Mouse (Mus musculus) kidney, embryonic 16.5 days (tissue): Measurements from ENCODE around the gene Mypop. TPM values are rescaled to one million over a fixed set of nuclear protein-coding genes. Genes with fewer than 3 reads are reported as not detected.

Source experiments
- ATAC-seq: fragments of 200-750 bp; cut with Nextera tagmentation; 2 replicates; pipeline ENCODE4 v1.8.0; 2017; ENCODE audit warnings: moderate TSS enrichment; ENCODE audit not compliant: low FRiP score, low TSS enrichment
- H3K27ac ChIP-seq: fragments of 300-500 bp; sonication (generic); 2 replicates; pipeline ENCODE4 v1.5.1; 2014; ENCODE audit warnings: low read length
- H3K27me3 ChIP-seq: fragments of 300-500 bp; sonication (generic); 2 replicates; pipeline ENCODE4 v1.6.1; 2014; ENCODE audit warnings: low read length, control low read depth, mixed read lengths; ENCODE audit not compliant: insufficient read depth
- H3K36me3 ChIP-seq: fragments of 300-500 bp; sonication (generic); 2 replicates; pipeline ENCODE4 v1.6.1; 2014; ENCODE audit warnings: low read length, control low read depth, mixed read lengths; ENCODE audit not compliant: insufficient read depth
- H3K4me1 ChIP-seq: fragments of 300-500 bp; sonication (generic); 2 replicates; pipeline ENCODE4 v1.6.1; 2014; ENCODE audit warnings: low read length, control low read depth, mixed read lengths; ENCODE audit not compliant: insufficient read depth
- H3K4me2 ChIP-seq: fragments of 300-500 bp; sonication (generic); replicated peaks from 2 replicates; pipeline ENCODE4 v1.6.1; 2014; ENCODE audit warnings: low read depth, low read length
- H3K4me3 ChIP-seq: fragments of 300-500 bp; sonication (generic); 2 replicates; pipeline ENCODE4 v1.5.1; 2014; ENCODE audit warnings: mild to moderate bottlenecking, low read length
- H3K9ac ChIP-seq: fragments of 300-500 bp; sonication (generic); replicated peaks from 2 replicates; pipeline ENCODE4 v1.6.1; 2014; ENCODE audit warnings: low read length
- H3K9me3 ChIP-seq: fragments of 300-500 bp; sonication (generic); 2 replicates; pipeline ENCODE4 v1.6.1; 2016; ENCODE audit warnings: low read length, control low read depth
- WGBS: fragments of 180-500 bp; shearing (Covaris S2); extraction: QIAGEN DNeasy Blood & Tissue Kit; methylation state at CpG from one replicate; pipeline ENCODE4 v1.1.7; 2014; 5-methylcytosine and 5-hydroxymethylcytosine counted together
- polyA plus RNA-seq: library from polyadenylated mRNA; unstranded; fragments of >200 nt; fragmentation: Nextera tagmentation; extraction: Ambion mirVana; gene quantifications from 2 replicates; pipeline ENCODE4 v1.2.1, GENCODE M21; 2015

Mypop gene
- polyA plus RNA-seq, 1 experiment from 2014 or later = 3.3 TPM

DNA sequence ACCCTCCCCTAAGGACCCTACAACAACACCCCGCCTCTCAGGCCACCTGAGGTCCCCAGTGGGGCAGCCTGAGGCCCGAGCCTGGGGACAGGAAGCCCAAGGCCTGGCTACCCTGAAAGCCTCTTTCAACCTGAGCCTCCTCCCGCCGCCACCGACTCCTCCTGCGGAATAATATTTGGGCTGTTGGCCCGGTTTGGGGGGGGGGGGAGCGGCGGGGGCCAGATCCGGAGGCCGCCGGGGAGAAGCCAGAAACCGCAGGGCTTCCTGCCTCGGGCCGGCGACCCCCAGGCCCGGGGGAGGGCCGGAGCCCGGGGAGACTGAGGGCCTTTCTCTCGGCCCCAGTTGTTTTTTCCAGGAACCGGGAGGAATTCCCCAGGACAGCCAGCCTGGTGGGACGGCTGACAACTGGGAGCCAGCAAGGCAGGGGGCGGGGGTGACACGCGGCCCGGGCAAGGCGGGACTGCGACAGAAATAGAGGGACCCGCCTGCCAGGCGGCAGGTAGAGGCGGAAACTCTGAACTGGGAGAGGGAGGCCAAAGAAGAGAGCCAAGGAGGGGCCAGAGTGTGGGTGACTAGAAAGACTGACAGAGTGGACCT, 21.1 kb downstream of the Mypop start:
- Histone ChIP-seq H3K27ac (peak overlapping the region; percentile 83), H3K27me3 (no peaks in the 10 kb centered on the region), H3K4me2 (peak overlapping the region; percentile 83), H3K9ac (peak overlapping the region; percentile 80), H3K9me3 (no peaks in the 10 kb centered on the region), H3K4me3 (peak overlapping the region; percentile 49), H3K4me1 (peaks cover 24% of the 10 kb centered on the region), H3K36me3 (0 out of 2 replicates have a peak, but pooled peaks cover 4% of the 10 kb centered on the region)
- 2% methylated on average over 31 of the region's 31 CpGs for WGBS
- ATAC-seq = peak; percentile 63

DNA sequence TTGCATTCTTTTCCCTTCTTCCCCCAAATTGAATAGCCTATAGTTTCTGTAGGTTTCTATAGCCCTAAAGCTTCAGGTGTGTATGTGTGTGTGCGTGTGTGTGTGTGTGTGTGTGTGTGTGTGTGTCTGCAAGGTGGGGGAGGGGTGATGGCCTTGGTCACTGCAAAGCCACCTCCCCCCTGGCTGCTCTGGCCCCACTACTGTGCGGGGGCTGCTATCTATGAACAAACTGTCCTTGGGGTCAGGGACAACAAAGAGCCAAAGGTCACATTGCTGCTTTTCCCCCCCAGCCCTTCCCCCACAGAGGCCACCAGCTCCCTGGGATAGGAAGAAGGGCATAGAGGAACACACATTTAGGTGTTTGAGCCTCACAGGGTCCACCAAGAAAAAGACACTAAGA, 21.8 kb downstream of the Mypop start:
- H3K4me3 ChIP-seq = no peak overlapping the region
- no peak for ATAC-seq
- H3K36me3 ChIP-seq = no peaks in the 10 kb centered on the region
- H3K27me3 ChIP-seq = no peaks in the 10 kb centered on the region
- 42% methylated on average over 2 of the region's 2 CpGs for WGBS
- H3K9me3 ChIP-seq = no peaks in the 10 kb centered on the region
- H3K9ac ChIP-seq = no peak overlapping the region
- H3K4me1 ChIP-seq = peaks cover 16% of the 10 kb centered on the region
- H3K27ac ChIP-seq = no peak overlapping the region
- no peak overlapping the region for H3K4me2 ChIP-seq

DNA sequence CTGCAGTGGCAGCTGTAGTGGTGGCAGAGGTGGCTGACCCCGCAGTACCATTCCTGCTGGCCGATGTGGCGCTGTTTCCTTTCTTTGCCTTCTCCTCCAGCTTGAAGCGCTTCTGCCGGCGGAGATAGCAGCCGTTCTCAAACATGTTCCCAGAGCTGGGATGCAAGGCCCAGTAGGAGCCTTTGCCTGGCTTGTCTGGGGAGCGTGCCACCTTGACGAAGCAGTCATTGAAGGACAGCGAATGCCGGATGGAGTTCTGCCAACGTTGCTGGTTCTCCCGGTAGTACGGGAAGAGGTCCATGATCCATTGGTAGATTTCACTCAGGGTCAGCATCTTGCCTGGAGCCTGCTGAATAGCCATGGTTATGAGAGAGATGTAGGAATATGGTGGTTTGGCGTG, 23.4 kb downstream of the Mypop start:
- Histone ChIP-seq H3K4me3 (no peak overlapping the region), H3K9ac (no peak overlapping the region), H3K36me3 (no peaks in the 10 kb centered on the region), H3K9me3 (no peaks in the 10 kb centered on the region), H3K27ac (no peak overlapping the region), H3K4me2 (no peak overlapping the region), H3K4me1 (peaks cover 14% of the 10 kb centered on the region; the same call in 1 of the 2 replicates), H3K27me3 (no peaks in the 10 kb centered on the region)
- WGBS = 61% methylated on average over 15 of the region's 15 CpGs
- no peak for ATAC-seq

DNA sequence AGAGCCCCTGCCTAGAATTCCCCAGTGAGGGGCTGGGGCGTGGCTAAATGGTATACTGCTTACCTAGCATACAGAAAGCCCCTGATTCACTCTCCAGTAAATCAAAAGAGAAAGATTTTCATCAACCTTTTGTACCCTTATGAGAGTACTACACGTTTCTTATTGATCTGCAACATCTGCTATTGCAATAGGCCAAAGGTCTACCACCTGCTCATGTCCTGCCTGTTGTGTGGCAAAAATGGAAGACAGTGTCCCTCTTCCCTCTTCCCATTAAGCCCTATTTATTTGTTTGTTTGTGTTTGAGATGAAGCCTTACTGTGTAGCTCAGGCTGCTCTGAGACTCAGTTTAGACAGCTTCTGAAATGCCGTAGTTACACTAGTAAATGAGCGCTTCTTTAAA, 25.0 kb downstream of the Mypop start:
- Histone ChIP-seq H3K4me2 (no peak overlapping the region), H3K36me3 (no peaks in the 10 kb centered on the region), H3K27ac (no peak overlapping the region), H3K9ac (no peak overlapping the region), H3K4me3 (no peak overlapping the region), H3K9me3 (no peaks in the 10 kb centered on the region), H3K27me3 (peaks cover 4% of the 10 kb centered on the region), H3K4me1 (peaks cover 14% of the 10 kb centered on the region; the same call in 1 of the 2 replicates)
- ATAC-seq = no peak
- WGBS = 79% methylated on average over 4 of the region's 4 CpGs

DNA sequence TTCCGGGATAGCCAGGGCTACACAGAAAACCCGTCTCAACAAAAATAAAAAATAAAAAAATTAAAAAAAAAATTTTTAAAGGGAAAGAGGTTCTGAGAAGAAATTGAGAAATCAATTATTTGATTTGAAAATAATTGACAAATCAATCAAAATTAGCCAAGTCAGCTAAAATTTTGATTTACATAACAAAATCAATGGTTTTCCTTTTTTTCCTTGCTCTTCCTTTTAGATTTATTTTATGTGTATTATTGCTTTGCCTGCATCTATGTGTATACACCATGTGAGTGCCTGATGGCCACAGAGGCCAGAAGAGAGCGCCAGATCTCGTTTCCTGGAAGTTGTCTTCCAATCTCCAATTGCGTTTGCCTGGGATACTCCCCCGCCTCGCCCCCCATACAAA, 26.9 kb downstream of the Mypop start:
- Histone ChIP-seq H3K4me2 (no peak overlapping the region), H3K27me3 (peaks cover 23% of the 10 kb centered on the region), H3K36me3 (no peaks in the 10 kb centered on the region), H3K27ac (no peak overlapping the region), H3K9ac (no peak overlapping the region), H3K9me3 (no peaks in the 10 kb centered on the region), H3K4me3 (no peak overlapping the region), H3K4me1 (peaks cover under 1% of the 10 kb centered on the region; the same call in 1 of the 2 replicates)
- 81% methylated on average over 7 of the region's 7 CpGs for WGBS
- no peak for ATAC-seq

DNA sequence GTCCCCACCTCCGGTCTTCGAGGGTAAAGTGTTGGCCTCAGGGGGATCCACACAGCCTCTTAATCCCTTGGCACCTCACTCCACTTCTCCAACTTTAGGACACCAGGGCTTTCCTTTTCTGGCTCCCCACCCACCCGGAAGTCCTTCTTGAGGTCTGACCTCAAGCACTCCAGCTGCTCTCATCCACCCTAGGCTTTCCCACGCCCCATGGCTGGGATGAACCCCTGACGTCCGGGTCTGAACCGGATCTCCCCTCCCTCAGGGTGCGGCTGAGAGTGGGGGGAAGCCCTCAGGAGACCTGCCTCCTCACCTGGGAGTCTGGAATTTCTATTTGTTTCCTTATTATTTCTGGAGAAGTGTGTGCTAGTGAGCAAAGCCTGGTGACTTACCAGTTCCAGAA, 30.0 kb downstream of the Mypop start:
- 17% methylated on average over 8 of the region's 8 CpGs for WGBS
- Histone ChIP-seq H3K27ac (no peak overlapping the region), H3K4me3 (no peak overlapping the region), H3K4me2 (no peak overlapping the region), H3K27me3 (peaks cover 32% of the 10 kb centered on the region), H3K9ac (no peak overlapping the region), H3K9me3 (no peaks in the 10 kb centered on the region), H3K36me3 (no peaks in the 10 kb centered on the region), H3K4me1 (peaks cover 13% of the 10 kb centered on the region)
- no peak for ATAC-seq

DNA sequence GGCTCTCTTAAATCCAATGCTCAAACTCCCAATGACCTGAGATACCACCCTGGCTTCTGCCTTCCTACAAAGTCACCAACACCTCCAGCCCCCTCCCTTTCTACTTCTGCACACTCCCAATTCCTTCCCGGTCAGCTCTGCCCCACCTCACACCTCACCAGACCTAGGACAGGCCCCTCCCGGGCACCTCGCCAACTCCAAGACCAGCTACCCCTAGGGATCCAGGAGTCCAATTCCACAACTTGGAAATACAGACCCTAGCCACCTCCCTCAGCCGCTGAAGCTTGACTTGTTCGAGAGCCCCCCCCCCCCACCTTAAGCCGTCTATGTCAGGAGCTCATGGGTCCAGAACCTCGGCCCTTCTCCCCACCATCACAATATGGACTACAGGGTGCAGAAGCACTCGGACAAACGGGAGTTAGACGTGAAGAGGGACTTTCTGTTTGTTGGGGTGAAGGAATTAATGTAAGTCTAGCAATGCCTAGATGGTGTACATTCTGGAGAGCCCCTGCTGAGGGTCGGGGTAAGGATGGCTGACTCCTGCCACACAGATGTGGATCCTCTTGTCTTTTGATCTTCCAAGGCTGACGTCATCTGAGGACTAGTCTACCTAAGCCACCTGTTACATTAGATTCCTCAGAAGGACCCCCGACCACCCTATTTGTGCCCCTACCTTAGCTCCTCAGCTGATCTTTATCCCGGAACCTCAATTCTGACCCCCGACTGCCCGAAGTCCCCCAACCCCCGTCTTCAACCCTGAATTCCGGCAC, 31.3 kb downstream of the Mypop start:
- Histone ChIP-seq H3K9me3 (no peaks in the 10 kb centered on the region), H3K9ac (no peak overlapping the region), H3K27me3 (peaks cover 32% of the 10 kb centered on the region), H3K4me1 (peaks cover 15% of the 10 kb centered on the region), H3K4me3 (no peak overlapping the region), H3K36me3 (no peaks in the 10 kb centered on the region), H3K4me2 (no peak overlapping the region), H3K27ac (no peak overlapping the region)
- no peak for ATAC-seq
- WGBS = 54% methylated on average over 18 of the region's 18 CpGs

DNA sequence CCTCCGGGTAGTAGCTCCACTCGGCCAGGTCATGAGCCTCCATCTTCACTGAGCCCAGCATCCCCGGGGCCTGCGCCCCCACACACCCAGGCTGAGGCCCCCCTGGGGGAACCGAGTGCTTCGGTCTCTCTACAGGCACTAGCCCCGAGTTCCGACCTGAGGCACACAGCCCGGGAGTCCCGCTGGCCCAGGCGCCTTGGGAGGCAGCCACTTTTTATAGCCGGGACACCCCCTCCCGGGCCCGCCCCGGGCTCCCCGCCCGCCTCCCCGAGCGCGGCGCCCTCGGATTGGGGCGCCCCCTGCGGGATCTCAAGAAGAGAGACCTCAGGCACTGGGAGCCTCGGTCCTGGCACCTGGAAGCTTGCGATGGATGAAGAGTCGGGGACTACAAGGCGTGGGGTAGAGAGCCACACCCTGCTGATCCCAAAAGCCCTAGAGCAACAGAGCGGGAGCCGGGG, 32.3 kb downstream of the Mypop start, which contains the start of gene Foxa3:
Foxa3 (minus strand) TSS at position 182 of the 458 bp plus-strand sequence.
- H3K27me3 ChIP-seq = peaks cover 32% of the 10 kb centered on the region
- whole genome bisulfite sequencing = 1% methylated on average over 27 of the region's 30 CpGs

DNA sequence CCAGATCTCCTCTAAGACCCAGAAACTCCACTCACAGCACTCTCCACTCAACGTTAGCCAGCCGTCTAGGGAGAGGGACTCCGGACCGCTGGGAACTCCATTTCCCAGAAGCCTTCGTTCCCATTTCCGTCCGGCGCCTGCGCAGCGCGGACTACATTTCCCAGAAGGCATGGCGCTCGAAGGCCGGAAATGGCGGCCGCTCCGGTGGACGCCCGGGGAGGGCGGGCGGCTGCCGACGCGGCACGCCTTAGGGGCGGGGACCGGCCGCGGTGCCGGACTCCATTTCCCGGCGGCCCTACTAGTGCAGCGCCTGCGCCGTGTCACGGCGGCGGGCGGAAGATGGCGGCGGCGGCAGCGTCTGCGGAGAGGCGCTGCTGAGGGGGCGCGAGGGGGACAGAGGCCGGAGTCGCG, 33.1 kb downstream of the Mypop start, which contains the start of gene Sympk:
Sympk (plus strand) TSS at position 282 of the 411 bp plus-strand sequence.
- peak; percentile 95 for ATAC-seq

More for the DNA sequence above, 32.3 kb downstream of the Mypop start, which contains the start of gene Foxa3:
- Histone ChIP-seq H3K27ac (peak within 1 kb of the TSS; percentile 31; the same call in 1 of the 2 replicates), H3K9ac (peak within 1 kb of the TSS; percentile 78), H3K4me1 (peaks cover 15% of the 10 kb centered on the region), H3K4me2 (peak within 1 kb of the TSS; percentile 89), H3K36me3 (no peaks in the 10 kb centered on the region), H3K9me3 (no peaks in the 10 kb centered on the region), H3K4me3 (peak within 1 kb of the TSS; percentile 80)
- ATAC-seq = peak; percentile 28

More for the DNA sequence above, 33.1 kb downstream of the Mypop start, which contains the start of gene Sympk:
- Histone ChIP-seq H3K36me3 (peaks cover 4% of the 10 kb centered on the region), H3K27me3 (peaks cover 32% of the 10 kb centered on the region), H3K4me3 (peak within 1 kb of the TSS; percentile 80), H3K27ac (peak within 1 kb of the TSS; percentile 31), H3K4me2 (peak within 1 kb of the TSS; percentile 89), H3K9ac (peak within 1 kb of the TSS; percentile 78), H3K9me3 (no peaks in the 10 kb centered on the region), H3K4me1 (peaks cover 15% of the 10 kb centered on the region)
- under 1% methylated on average over 50 of the region's 50 CpGs for WGBS
